Mouse (Mus musculus) kidney, embryonic 16.5 days (tissue): ENCODE measurements at regions not wholly inside any gene's neighbourhood (a gene's known extent, or its start where the extent isn't known, plus 50 kb on each side); places are given as distances from the start of the nearest gene placed in this dataset.
"Not testable (repeated sequence)": the region's sequence is repeated elsewhere in the genome, so short reads cannot be mapped to it uniquely, and the experiment has no call there.

ENCODE experiments used
- ATAC-seq: fragments of 200-750 bp; cut with Nextera tagmentation; 2 replicates; pipeline ENCODE4 v1.8.0; 2017; ENCODE audit warnings: moderate TSS enrichment; ENCODE audit not compliant: low FRiP score, low TSS enrichment
- H3K27ac ChIP-seq: fragments of 300-500 bp; sonication (generic); 2 replicates; pipeline ENCODE4 v1.5.1; 2014; ENCODE audit warnings: low read length
- H3K27me3 ChIP-seq: fragments of 300-500 bp; sonication (generic); 2 replicates; pipeline ENCODE4 v1.6.1; 2014; ENCODE audit warnings: low read length, control low read depth, mixed read lengths; ENCODE audit not compliant: insufficient read depth
- H3K36me3 ChIP-seq: fragments of 300-500 bp; sonication (generic); 2 replicates; pipeline ENCODE4 v1.6.1; 2014; ENCODE audit warnings: low read length, control low read depth, mixed read lengths; ENCODE audit not compliant: insufficient read depth
- H3K4me1 ChIP-seq: fragments of 300-500 bp; sonication (generic); 2 replicates; pipeline ENCODE4 v1.6.1; 2014; ENCODE audit warnings: low read length, control low read depth, mixed read lengths; ENCODE audit not compliant: insufficient read depth
- H3K4me2 ChIP-seq: fragments of 300-500 bp; sonication (generic); replicated peaks from 2 replicates; pipeline ENCODE4 v1.6.1; 2014; ENCODE audit warnings: low read depth, low read length
- H3K4me3 ChIP-seq: fragments of 300-500 bp; sonication (generic); 2 replicates; pipeline ENCODE4 v1.5.1; 2014; ENCODE audit warnings: mild to moderate bottlenecking, low read length
- H3K9ac ChIP-seq: fragments of 300-500 bp; sonication (generic); replicated peaks from 2 replicates; pipeline ENCODE4 v1.6.1; 2014; ENCODE audit warnings: low read length
- H3K9me3 ChIP-seq: fragments of 300-500 bp; sonication (generic); 2 replicates; pipeline ENCODE4 v1.6.1; 2016; ENCODE audit warnings: low read length, control low read depth
- whole genome bisulfite sequencing: fragments of 180-500 bp; shearing (Covaris S2); extraction: QIAGEN DNeasy Blood & Tissue Kit; methylation state at CpG from one replicate; pipeline ENCODE4 v1.1.7; 2014; 5-methylcytosine and 5-hydroxymethylcytosine counted together

GRCm38 (mm10) chr8:55558751-55559150, 348.0 kb downstream of the Adam29 start:
- H3K36me3 ChIP-seq, H3K4me1 ChIP-seq, H3K4me2 ChIP-seq, H3K9ac ChIP-seq, H3K27ac ChIP-seq, H3K4me3 ChIP-seq, H3K27me3 ChIP-seq, H3K9me3 ChIP-seq, ATAC-seq: not testable (repeated sequence)

- Histone ChIP-seq H3K36me3 (no peaks in the 10 kb centered on the region), H3K27me3 (no peaks in the 10 kb centered on the region), H3K4me2 (no peak overlapping the region), H3K4me1 (no peaks in the 10 kb centered on the region), H3K4me3 (no peak overlapping the region), H3K9ac (no peak overlapping the region), H3K27ac (no peak overlapping the region), H3K9me3 (no peaks in the 10 kb centered on the region)
- 84% methylated on average over 5 of the region's 5 CpGs for WGBS
- no peak for ATAC-seq
Measured at GRCm38 (mm10) chr8:55538868-55539267, 367.9 kb downstream of the Adam29 start.

- H3K4me3 ChIP-seq, ATAC-seq, H3K4me2 ChIP-seq, H3K9ac ChIP-seq, H3K27me3 ChIP-seq, H3K36me3 ChIP-seq, H3K9me3 ChIP-seq, H3K27ac ChIP-seq, H3K4me1 ChIP-seq: not testable (repeated sequence)
- WGBS: 34% methylated on average over 1 of the region's 1 CpGs
Measured at GRCm38 (mm10) chr8:55529397-55529796, 377.4 kb downstream of the Adam29 start.

GRCm38 (mm10) chr8:55519151-55519550, 387.6 kb downstream of the Adam29 start:
- H3K9ac ChIP-seq, H3K4me3 ChIP-seq: not testable (repeated sequence)
- whole genome bisulfite sequencing: 97% methylated on average over 8 of the region's 10 CpGs

GRCm38 (mm10) chr8:55477336-55477735, 429.4 kb downstream of the Adam29 start:
- no peak overlapping the region for H3K4me2 ChIP-seq
- ATAC-seq: peak; percentile 49; the same call in 1 of the 2 replicates
- H3K27ac ChIP-seq: no peak overlapping the region
- H3K27me3 ChIP-seq: no peaks in the 10 kb centered on the region
- no peaks in the 10 kb centered on the region for H3K4me1 ChIP-seq
- H3K4me3 ChIP-seq: no peak overlapping the region
- no peak overlapping the region for H3K9ac ChIP-seq
- no peaks in the 10 kb centered on the region for H3K9me3 ChIP-seq
- H3K36me3 ChIP-seq: no peaks in the 10 kb centered on the region
- 55% methylated on average over 1 of the region's 1 CpGs for WGBS

More at GRCm38 (mm10) chr8:55519151-55519550, 387.6 kb downstream of the Adam29 start:
- not testable (repeated sequence) for H3K9me3 ChIP-seq, H3K27ac ChIP-seq, H3K4me2 ChIP-seq, ATAC-seq, H3K27me3 ChIP-seq, H3K36me3 ChIP-seq, H3K4me1 ChIP-seq

GRCm38 (mm10) chr8:55476923-55477322, 429.8 kb downstream of the Adam29 start:
- Histone ChIP-seq H3K9me3 (no peaks in the 10 kb centered on the region), H3K27me3 (no peaks in the 10 kb centered on the region), H3K9ac (no peak overlapping the region), H3K4me2 (no peak overlapping the region), H3K27ac (no peak overlapping the region), H3K36me3 (no peaks in the 10 kb centered on the region), H3K4me3 (no peak overlapping the region), H3K4me1 (no peaks in the 10 kb centered on the region)
- 48% methylated on average over 1 of the region's 1 CpGs for WGBS
- no peak for ATAC-seq

- Histone ChIP-seq H3K9ac (no peak overlapping the region), H3K36me3 (no peaks in the 10 kb centered on the region), H3K4me2 (no peak overlapping the region), H3K4me3 (no peak overlapping the region), H3K27ac (no peak overlapping the region), H3K27me3 (no peaks in the 10 kb centered on the region), H3K4me1 (no peaks in the 10 kb centered on the region), H3K9me3 (no peaks in the 10 kb centered on the region)
- no peak for ATAC-seq
- 71% methylated on average over 1 of the region's 1 CpGs for WGBS
Measured at GRCm38 (mm10) chr8:55472386-55472785, 434.4 kb downstream of the Adam29 start.

GRCm38 (mm10) chr8:55466771-55467170, 440.0 kb downstream of the Adam29 start:
- H3K4me3 ChIP-seq, H3K27ac ChIP-seq, H3K27me3 ChIP-seq, H3K9me3 ChIP-seq, H3K4me2 ChIP-seq, H3K4me1 ChIP-seq, ATAC-seq, H3K9ac ChIP-seq, H3K36me3 ChIP-seq: not testable (repeated sequence)
- 72% methylated on average over 2 of the region's 2 CpGs for WGBS

- H3K27ac ChIP-seq, H3K4me3 ChIP-seq, H3K9me3 ChIP-seq, H3K36me3 ChIP-seq, H3K4me1 ChIP-seq, H3K4me2 ChIP-seq, H3K9ac ChIP-seq, ATAC-seq, H3K27me3 ChIP-seq: not testable (repeated sequence)
- WGBS: 75% methylated on average over 1 of the region's 1 CpGs
Measured at GRCm38 (mm10) chr8:55465951-55466350, 440.8 kb downstream of the Adam29 start.

- 64% methylated on average over 1 of the region's 1 CpGs for WGBS
- Histone ChIP-seq H3K4me3 (no peak overlapping the region), H3K27ac (no peak overlapping the region), H3K27me3 (no peaks in the 10 kb centered on the region), H3K9ac (no peak overlapping the region), H3K4me2 (no peak overlapping the region), H3K9me3 (no peaks in the 10 kb centered on the region), H3K36me3 (no peaks in the 10 kb centered on the region), H3K4me1 (no peaks in the 10 kb centered on the region)
- no peak for ATAC-seq
Measured at GRCm38 (mm10) chr8:55465419-55465818, 441.3 kb downstream of the Adam29 start.

- Histone ChIP-seq H3K4me3 (no peak overlapping the region), H3K9ac (no peak overlapping the region), H3K4me1 (no peaks in the 10 kb centered on the region), H3K27me3 (no peaks in the 10 kb centered on the region), H3K36me3 (no peaks in the 10 kb centered on the region), H3K9me3 (no peaks in the 10 kb centered on the region), H3K4me2 (no peak overlapping the region), H3K27ac (no peak overlapping the region)
- 75% methylated on average over 2 of the region's 2 CpGs for WGBS
- ATAC-seq: no peak
Measured at GRCm38 (mm10) chr8:55464855-55465169, 441.9 kb downstream of the Adam29 start.
